Mouse (Mus musculus) adrenal gland, postnatal 25 days (tissue): ENCODE results near the gene Depdc1b. TPM values are rescaled to one million over a fixed set of nuclear protein-coding genes. Genes with fewer than 3 reads are reported as not detected.

Source experiments
- DNase-seq: peaks from one replicate; pipeline ENCODE4 v3.0.0; 2021; ENCODE audit warnings: mixed read lengths
- total RNA-seq: library from RNA; stranded (reverse); gene quantifications from 2 replicates; pipeline ENCODE4 v1.2.3, GENCODE M21; 2021

Depdc1b gene
- total RNA-seq, 1 experiment from 2014 or later: 2.2 TPM

- no peak for DNase-seq
These were observed 38.8 kb downstream of the Depdc1b start for GRCm38 (mm10) chr13:108354804-108355552.

GRCm38 (mm10) chr13:108357362-108357761 lies 41.2 kb downstream of the Depdc1b start:
- DNase-seq: no peak

- no peak for DNase-seq
These were observed 42.1 kb downstream of the Depdc1b start for GRCm38 (mm10) chr13:108358228-108358627.

GRCm38 (mm10) chr13:108367496-108367895 lies 51.4 kb downstream of the Depdc1b start:
- no peak for DNase-seq

- DNase-seq: no peak
These were observed 54.3 kb downstream of the Depdc1b start for GRCm38 (mm10) chr13:108370241-108370941.

GRCm38 (mm10) chr13:108371352-108371921 lies 55.3 kb downstream of the Depdc1b start:
- DNase-seq: no peak

GRCm38 (mm10) chr13:108373231-108373630 lies 57.1 kb downstream of the Depdc1b start:
- DNase-seq: no peak

GRCm38 (mm10) chr13:108376637-108377036 lies 60.5 kb downstream of the Depdc1b start:
- DNase-seq: no peak

- DNase-seq: no peak
These were observed 65.0 kb downstream of the Depdc1b start for GRCm38 (mm10) chr13:108381161-108381560.

GRCm38 (mm10) chr13:108383051-108383450 lies 66.9 kb downstream of the Depdc1b start:
- DNase-seq: no peak

- DNase-seq: no peak
These were observed 69.9 kb downstream of the Depdc1b start for GRCm38 (mm10) chr13:108386058-108386457.

- DNase-seq: peak; percentile 3
These were observed 74.4 kb downstream of the Depdc1b start for GRCm38 (mm10) chr13:108390565-108390964.

GRCm38 (mm10) chr13:108403197-108403596 lies 87.1 kb downstream of the Depdc1b start:
- DNase-seq: no peak

- no peak for DNase-seq
These were observed 88.2 kb downstream of the Depdc1b start for GRCm38 (mm10) chr13:108404372-108404771.

GRCm38 (mm10) chr13:108415464-108415863 lies 99.3 kb downstream of the Depdc1b start:
- DNase-seq: no peak

- no peak for DNase-seq
These were observed 102.8 kb downstream of the Depdc1b start for GRCm38 (mm10) chr13:108418741-108419507.

- DNase-seq: no peak
These were observed 110.2 kb downstream of the Depdc1b start for GRCm38 (mm10) chr13:108426322-108426721.

GRCm38 (mm10) chr13:108428809-108429208 lies 112.7 kb downstream of the Depdc1b start:
- no peak for DNase-seq

GRCm38 (mm10) chr13:108429623-108430022 lies 113.5 kb downstream of the Depdc1b start:
- DNase-seq: no peak

GRCm38 (mm10) chr13:108431776-108432175 lies 115.6 kb downstream of the Depdc1b start:
- DNase-seq: peak; percentile 21

- DNase-seq: no peak
These were observed 119.6 kb downstream of the Depdc1b start for GRCm38 (mm10) chr13:108435687-108436086.

- DNase-seq: no peak
These were observed 121.3 kb downstream of the Depdc1b start for GRCm38 (mm10) chr13:108437424-108437823.
